Mouse (Mus musculus) midbrain, embryonic 13.5 days (tissue): ENCODE data around the gene Rd3. TPM values are rescaled to one million over a fixed set of nuclear protein-coding genes. Genes with fewer than 3 reads are reported as not detected.

Experiments used
- ATAC-seq: fragments of 200-750 bp; cut with Nextera tagmentation; 2 replicates; pipeline ENCODE4 v1.8.0; 2017; ENCODE audit warnings: mild to moderate bottlenecking, moderate TSS enrichment, moderate library complexity
- H3K27ac ChIP-seq: fragments of 300-500 bp; sonication (generic); 2 replicates; pipeline ENCODE4 v1.5.1; 2015; ENCODE audit warnings: inconsistent platforms, mild to moderate bottlenecking, moderate library complexity
- H3K27me3 ChIP-seq: fragments of 300-500 bp; sonication (generic); 2 replicates; pipeline ENCODE4 v1.6.1; 2015; ENCODE audit warnings: mild to moderate bottlenecking, inconsistent platforms
- H3K36me3 ChIP-seq: fragments of 300-500 bp; sonication (generic); 2 replicates; pipeline ENCODE4 v1.6.1; 2015; ENCODE audit warnings: mild to moderate bottlenecking, inconsistent platforms
- H3K4me1 ChIP-seq: fragments of 300-500 bp; sonication (generic); replicated peaks from 2 replicates; pipeline ENCODE4 v1.6.1; 2015; ENCODE audit warnings: inconsistent platforms
- H3K4me2 ChIP-seq: fragments of 300-500 bp; sonication (generic); replicated peaks from 2 replicates; pipeline ENCODE4 v1.6.1; 2015; ENCODE audit warnings: moderate library complexity, mild to moderate bottlenecking, inconsistent platforms
- H3K4me3 ChIP-seq: fragments of 300-500 bp; sonication (generic); replicated peaks from 2 replicates; pipeline ENCODE4 v1.5.1; 2015; ENCODE audit warnings: mild to moderate bottlenecking, inconsistent platforms
- H3K9ac ChIP-seq: fragments of 300-500 bp; sonication (generic); replicated peaks from 2 replicates; pipeline ENCODE4 v1.6.1; 2015; ENCODE audit warnings: mild to moderate bottlenecking, inconsistent platforms
- H3K9me3 ChIP-seq: fragments of 300-500 bp; sonication (generic); 2 replicates; pipeline ENCODE4 v1.6.1; 2016; ENCODE audit warnings: mild to moderate bottlenecking, inconsistent platforms
- WGBS: fragments of 180-500 bp; shearing (Covaris S2); methylation state at CpG from one replicate; pipeline ENCODE4 v1.1.7; 2015; 5-methylcytosine and 5-hydroxymethylcytosine counted together
- polyA plus RNA-seq: library from polyadenylated mRNA; unstranded; fragments of >200 nt; fragmentation: Nextera tagmentation; extraction: Ambion mirVana; gene quantifications from 2 replicates; pipeline ENCODE4 v1.2.1, GENCODE M21; 2015

The Rd3 gene
- 1.8 and 3.1 TPM in 2 replicates for polyA plus RNA-seq

DNA sequence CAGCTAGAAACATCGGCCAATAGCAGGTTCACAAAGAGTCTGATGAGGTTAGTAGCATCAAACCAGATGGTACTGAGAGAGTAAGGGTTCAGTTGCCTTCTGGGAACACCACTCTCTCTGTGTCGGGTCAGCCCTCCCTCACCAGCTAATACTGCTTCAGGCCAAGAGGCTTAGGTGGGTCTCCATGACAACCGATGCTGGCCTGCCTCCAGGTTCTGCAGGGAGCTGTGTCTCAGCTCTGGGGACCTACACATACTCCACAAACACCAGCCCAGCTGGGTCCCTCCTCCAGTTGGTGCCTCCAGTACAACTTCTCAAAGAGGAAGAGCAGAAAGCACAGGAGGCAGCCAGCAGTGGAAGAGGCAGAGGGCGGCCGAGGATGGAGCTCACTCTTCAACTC, at the start of gene Rd3:
Rd3 (plus strand) TSS at position 184 of the 400 bp plus-strand sequence.
- Histone ChIP-seq H3K9ac (0 out of 2 replicates have a peak within 1 kb of the TSS, but pooled peaks have one; percentile 0), H3K9me3 (no peaks in the 10 kb centered on the region), H3K4me2 (peak within 1 kb of the TSS; percentile 23; the same call in 1 of the 2 replicates), H3K4me3 (no peak within 1 kb of the TSS), H3K4me1 (peaks cover 46% of the 10 kb centered on the region), H3K36me3 (no peaks in the 10 kb centered on the region), H3K27me3 (no peaks in the 10 kb centered on the region; the same call in 1 of the 2 replicates), H3K27ac (peak within 1 kb of the TSS; percentile 45; the same call in 1 of the 2 replicates)
- 31% methylated on average over 5 of the region's 5 CpGs for WGBS
- ATAC-seq, result peak; percentile 73

DNA sequence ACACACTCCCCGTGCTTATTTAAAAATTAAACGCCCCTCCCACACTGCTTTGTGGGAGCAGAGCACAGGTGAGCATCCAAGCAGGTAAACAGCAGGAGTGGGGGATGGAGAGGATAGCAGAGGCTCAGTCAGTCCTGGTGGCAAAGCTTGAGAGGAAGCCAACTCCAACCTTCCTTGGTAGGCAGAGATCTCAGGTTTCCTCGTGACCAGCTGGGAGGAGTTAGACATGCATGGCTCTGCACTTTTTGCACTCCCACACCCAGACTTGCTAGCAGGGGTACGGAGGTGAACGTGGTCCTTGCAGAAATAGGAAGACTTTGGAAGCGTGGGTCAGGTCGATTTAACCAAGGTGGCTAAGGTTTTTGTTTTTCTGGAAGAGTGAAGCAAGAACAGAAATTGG, 48.8 kb upstream of the Rd3 start:
- no peak overlapping the region for H3K4me3 ChIP-seq
- no peaks in the 10 kb centered on the region for H3K36me3 ChIP-seq
- no peaks in the 10 kb centered on the region for H3K4me1 ChIP-seq
- WGBS, result 83% methylated on average over 7 of the region's 7 CpGs
- peaks cover 10% of the 10 kb centered on the region for H3K27me3 ChIP-seq
- H3K4me2 ChIP-seq, result no peak overlapping the region
- H3K9ac ChIP-seq, result no peak overlapping the region
- ATAC-seq, result no peak
- no peak overlapping the region for H3K27ac ChIP-seq
- no peaks in the 10 kb centered on the region for H3K9me3 ChIP-seq

DNA sequence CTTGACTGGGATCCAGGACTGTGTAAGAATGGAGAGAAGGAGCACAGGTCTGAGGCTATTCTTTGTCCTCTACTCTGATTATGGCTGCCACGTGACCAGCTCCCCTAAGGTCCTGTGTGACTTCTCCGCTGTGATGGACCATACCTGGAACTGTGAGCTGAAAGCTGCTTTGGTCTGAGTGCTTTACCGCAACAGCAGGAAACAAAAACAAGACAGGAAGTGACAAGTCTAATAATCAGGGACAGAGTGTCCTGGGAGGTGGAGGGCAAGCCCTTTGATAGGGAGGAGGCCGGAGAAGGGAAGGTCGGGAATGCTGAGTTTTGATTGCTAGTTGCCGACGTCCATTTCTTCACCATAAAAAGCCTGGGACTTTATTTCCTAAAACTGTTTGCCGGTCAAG, 48.1 kb upstream of the Rd3 start:
- 87% methylated on average over 8 of the region's 8 CpGs for WGBS

DNA sequence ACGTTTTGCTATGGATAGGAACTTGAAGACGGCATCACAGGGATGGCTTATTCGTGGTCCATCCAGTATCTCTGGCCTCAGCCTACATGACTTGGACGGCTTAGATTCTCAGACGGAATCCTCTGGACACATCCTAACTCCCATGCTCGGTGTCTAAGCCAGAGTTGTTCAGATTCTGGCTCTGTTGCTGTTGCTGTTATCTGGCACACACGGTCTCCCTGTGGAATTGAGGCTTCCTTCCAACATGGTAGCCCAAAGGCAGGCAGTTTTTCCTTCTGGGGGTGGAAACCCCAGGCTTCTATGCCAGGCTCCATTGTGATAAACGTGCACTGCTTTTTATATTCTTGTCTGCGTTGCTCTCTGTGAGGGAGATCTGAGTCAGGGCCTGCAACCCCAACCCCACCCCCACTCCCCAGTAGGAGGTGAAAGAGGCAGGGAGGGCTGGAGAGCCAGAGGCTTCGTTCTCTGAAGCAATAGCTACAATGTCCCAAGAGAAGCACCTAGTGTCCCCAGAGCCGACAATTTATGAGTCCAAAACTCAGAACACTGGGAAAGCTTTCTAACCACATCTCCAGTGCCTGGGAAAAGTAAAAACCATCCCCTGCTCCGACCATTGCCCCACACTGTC, 47.2 kb upstream of the Rd3 start:
- Histone ChIP-seq H3K4me3 (no peak overlapping the region), H3K27me3 (peaks cover 10% of the 10 kb centered on the region), H3K9ac (no peak overlapping the region), H3K4me1 (no peaks in the 10 kb centered on the region), H3K27ac (no peak overlapping the region), H3K9me3 (no peaks in the 10 kb centered on the region), H3K36me3 (no peaks in the 10 kb centered on the region), H3K4me2 (no peak overlapping the region)
- ATAC-seq, result no peak
- 64% methylated on average over 12 of the region's 12 CpGs for WGBS

More for the DNA sequence above, 48.1 kb upstream of the Rd3 start:
- H3K9me3 ChIP-seq, result no peaks in the 10 kb centered on the region
- H3K9ac ChIP-seq, result no peak overlapping the region
- H3K27ac ChIP-seq, result no peak overlapping the region
- peaks cover 10% of the 10 kb centered on the region for H3K27me3 ChIP-seq
- no peak overlapping the region for H3K4me3 ChIP-seq
- H3K4me2 ChIP-seq, result no peak overlapping the region
- H3K4me1 ChIP-seq, result no peaks in the 10 kb centered on the region
- no peak for ATAC-seq
- H3K36me3 ChIP-seq, result no peaks in the 10 kb centered on the region

DNA sequence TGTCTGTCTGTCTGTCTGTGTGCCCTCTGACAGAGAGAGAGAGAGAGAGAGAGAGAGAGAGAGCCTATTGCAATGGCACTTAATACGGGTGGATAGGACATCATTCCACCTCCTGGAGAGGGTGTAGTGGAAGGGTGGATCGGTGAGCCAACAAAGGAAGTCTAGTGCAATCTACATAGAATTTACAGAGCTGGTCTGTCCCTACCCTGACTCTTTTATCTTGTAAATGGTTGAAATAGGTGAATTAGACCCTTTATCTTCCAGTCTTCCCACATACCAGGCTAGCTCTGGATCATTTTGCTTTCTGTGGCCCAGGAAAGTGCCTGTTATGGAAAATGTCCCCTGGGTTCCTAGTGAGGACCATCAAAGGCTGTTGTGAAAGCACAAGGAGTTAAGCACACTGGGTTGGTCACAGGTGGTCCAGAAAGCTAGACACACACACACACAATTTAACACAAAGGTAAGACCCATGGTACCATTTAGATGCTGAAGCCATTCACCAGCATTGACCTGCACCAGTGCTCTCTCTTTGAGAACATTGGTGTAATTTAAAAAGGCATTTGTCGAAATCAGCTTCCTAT, 46.6 kb upstream of the Rd3 start:
- no peaks in the 10 kb centered on the region for H3K4me1 ChIP-seq
- no peak overlapping the region for H3K4me2 ChIP-seq
- H3K4me3 ChIP-seq, result no peak overlapping the region
- H3K27ac ChIP-seq, result no peak overlapping the region
- 77% methylated on average over 3 of the region's 3 CpGs for WGBS
- no peak overlapping the region for H3K9ac ChIP-seq
- H3K36me3 ChIP-seq, result no peaks in the 10 kb centered on the region
- H3K9me3 ChIP-seq, result no peaks in the 10 kb centered on the region
- peaks cover 10% of the 10 kb centered on the region for H3K27me3 ChIP-seq
- no peak for ATAC-seq

DNA sequence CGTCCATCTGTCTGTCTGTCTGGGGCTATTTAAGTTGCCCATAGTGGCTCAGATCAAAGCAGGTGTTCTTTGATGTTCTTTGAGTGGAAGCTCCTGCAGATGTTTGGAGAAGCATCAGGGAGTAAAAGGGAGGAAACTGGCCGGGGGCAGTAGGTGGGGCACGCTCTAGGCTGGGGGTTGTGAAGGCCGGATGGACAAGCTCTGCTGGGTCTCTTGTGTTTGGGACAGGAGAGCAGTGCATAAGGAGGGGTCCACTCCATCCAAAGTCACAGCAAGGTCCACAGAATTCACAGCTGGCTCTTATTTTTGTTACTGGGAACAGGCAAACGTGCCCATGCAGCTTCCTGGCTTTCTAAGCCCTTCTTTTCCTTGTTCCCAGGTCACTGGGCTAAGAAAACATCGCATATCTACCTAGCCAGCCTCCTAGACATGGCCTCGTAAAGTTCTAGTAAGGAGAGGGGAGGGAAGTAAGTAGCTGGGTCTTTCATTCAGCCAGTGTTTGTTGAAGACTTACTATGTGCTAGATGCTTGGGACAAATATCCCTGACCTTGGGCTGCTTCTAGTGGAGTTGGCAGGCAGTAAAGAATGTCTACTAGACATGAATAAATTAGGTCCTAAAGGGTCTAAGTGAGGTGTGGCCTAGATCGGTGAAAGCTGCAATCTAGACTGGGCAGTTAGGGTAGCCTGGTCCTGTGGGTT, 44.7 kb upstream of the Rd3 start:
- no peak overlapping the region for H3K27ac ChIP-seq
- WGBS, result 80% methylated on average over 8 of the region's 8 CpGs
- no peaks in the 10 kb centered on the region for H3K4me1 ChIP-seq
- no peak overlapping the region for H3K9ac ChIP-seq
- H3K4me2 ChIP-seq, result no peak overlapping the region
- no peak overlapping the region for H3K4me3 ChIP-seq
- H3K27me3 ChIP-seq, result peaks cover 10% of the 10 kb centered on the region
- no peaks in the 10 kb centered on the region for H3K36me3 ChIP-seq
- H3K9me3 ChIP-seq, result no peaks in the 10 kb centered on the region
- no peak for ATAC-seq

DNA sequence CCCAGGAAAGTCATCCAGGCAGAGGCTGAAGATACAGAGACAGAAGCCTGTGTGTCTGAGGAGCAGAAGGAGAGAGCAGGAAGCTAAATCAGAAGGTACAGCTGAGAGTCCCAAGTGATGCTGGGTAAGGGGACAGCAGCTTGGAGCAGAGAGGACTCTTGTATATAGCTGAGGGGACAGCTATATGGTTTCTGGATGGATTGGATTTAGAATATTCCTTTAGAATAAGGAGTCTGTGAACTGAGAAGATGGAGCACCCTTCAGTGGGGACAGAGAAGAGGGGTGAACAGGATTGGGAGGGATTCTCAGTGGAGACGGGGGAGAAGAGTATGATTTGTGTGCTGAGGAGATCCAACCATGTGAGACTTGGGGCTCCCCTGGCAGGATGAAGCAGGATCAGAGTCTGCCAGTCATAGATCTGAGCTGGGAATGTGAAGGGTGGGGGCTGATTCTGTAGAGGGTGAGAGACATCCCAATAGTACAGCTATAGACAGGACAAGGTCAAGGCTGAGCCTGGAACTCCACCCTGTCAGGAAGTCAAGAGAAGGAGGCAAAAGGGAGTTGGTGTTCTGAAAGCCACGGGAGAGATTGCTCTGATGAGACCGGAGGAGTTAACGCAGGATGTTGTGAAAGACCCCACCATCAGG, 44.1 kb upstream of the Rd3 start:
- Histone ChIP-seq H3K36me3 (no peaks in the 10 kb centered on the region), H3K9ac (no peak overlapping the region), H3K27me3 (peaks cover 10% of the 10 kb centered on the region), H3K4me1 (no peaks in the 10 kb centered on the region), H3K4me3 (no peak overlapping the region), H3K9me3 (no peaks in the 10 kb centered on the region), H3K4me2 (no peak overlapping the region), H3K27ac (no peak overlapping the region)
- no peak for ATAC-seq
- WGBS, result 83% methylated on average over 4 of the region's 4 CpGs

DNA sequence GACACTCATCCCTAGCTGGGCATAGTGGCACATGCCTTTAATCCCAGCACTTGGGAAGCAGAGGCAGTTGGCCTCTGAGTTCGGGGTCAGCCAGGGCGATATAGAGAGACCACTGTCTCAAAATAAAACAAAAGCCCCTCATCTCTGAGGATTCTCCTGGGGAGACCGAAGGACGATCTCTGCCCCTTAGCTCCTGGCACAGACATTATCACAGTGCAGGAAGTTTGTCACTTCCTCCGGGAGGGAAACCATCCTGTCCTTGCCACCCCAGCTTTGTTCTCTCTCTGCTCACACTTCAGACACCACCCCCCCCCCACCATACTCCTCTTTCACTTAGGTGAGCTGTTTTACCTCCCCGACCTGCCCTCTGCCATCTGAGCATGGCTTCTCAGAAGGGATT, 33.5 kb upstream of the Rd3 start:
- 81% methylated on average over 6 of the region's 6 CpGs for WGBS
- no peaks in the 10 kb centered on the region for H3K9me3 ChIP-seq
- H3K9ac ChIP-seq, result no peak overlapping the region
- H3K4me1 ChIP-seq, result no peaks in the 10 kb centered on the region
- H3K4me3 ChIP-seq, result no peak overlapping the region
- H3K27me3 ChIP-seq, result no peaks in the 10 kb centered on the region
- no peak for ATAC-seq
- no peak overlapping the region for H3K4me2 ChIP-seq
- no peaks in the 10 kb centered on the region for H3K36me3 ChIP-seq
- H3K27ac ChIP-seq, result no peak overlapping the region

DNA sequence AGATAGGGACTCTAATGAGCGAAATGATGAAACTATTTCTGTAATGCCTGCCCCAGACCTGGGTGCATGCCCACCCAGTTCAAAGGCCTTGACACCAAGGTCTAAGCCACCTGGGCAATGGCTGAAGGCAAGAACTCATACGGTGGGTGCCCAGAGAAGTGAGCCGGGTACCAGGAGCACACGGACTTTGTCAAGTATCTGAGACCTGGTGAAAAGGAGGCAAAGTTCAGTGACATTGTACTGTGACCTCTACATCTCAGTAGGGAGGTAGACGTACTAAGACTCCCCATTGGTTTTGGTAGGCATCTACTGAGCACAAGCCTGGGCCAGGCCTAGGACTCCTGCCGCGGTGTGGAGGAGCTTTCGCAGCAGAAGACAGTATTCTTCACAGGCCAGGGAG, 31.8 kb upstream of the Rd3 start:
- no peaks in the 10 kb centered on the region for H3K36me3 ChIP-seq
- H3K4me2 ChIP-seq, result no peak overlapping the region
- H3K4me1 ChIP-seq, result no peaks in the 10 kb centered on the region
- no peaks in the 10 kb centered on the region for H3K9me3 ChIP-seq
- 92% methylated on average over 8 of the region's 8 CpGs for WGBS
- no peak overlapping the region for H3K9ac ChIP-seq
- H3K4me3 ChIP-seq, result no peak overlapping the region
- ATAC-seq, result no peak
- no peak overlapping the region for H3K27ac ChIP-seq
- no peaks in the 10 kb centered on the region for H3K27me3 ChIP-seq

DNA sequence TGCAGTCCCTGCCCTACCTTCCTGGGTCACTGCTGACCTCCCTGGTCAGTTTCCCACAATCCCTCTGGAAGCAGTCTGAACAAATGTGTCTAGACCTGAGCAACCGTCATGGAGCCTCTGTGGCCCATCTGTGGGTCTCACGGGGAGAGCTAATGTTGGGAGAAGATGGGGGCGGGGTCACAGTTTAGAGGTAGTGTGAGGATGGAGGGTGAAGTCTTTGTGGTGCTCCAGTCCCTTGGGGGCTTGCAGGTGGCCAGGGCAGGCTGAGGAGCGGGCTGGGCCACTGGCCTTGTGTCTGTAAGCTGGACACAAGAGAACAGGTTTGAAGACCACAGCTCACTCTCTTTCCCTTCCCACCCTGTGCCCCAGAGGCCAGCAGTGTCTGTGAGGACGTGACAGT, 31.4 kb upstream of the Rd3 start:
- H3K27me3 ChIP-seq, result no peaks in the 10 kb centered on the region
- H3K4me2 ChIP-seq, result no peak overlapping the region
- ATAC-seq, result no peak
- H3K9me3 ChIP-seq, result no peaks in the 10 kb centered on the region
- no peaks in the 10 kb centered on the region for H3K4me1 ChIP-seq
- H3K36me3 ChIP-seq, result no peaks in the 10 kb centered on the region
- WGBS, result 78% methylated on average over 5 of the region's 5 CpGs
- H3K9ac ChIP-seq, result no peak overlapping the region
- no peak overlapping the region for H3K4me3 ChIP-seq
- H3K27ac ChIP-seq, result no peak overlapping the region

DNA sequence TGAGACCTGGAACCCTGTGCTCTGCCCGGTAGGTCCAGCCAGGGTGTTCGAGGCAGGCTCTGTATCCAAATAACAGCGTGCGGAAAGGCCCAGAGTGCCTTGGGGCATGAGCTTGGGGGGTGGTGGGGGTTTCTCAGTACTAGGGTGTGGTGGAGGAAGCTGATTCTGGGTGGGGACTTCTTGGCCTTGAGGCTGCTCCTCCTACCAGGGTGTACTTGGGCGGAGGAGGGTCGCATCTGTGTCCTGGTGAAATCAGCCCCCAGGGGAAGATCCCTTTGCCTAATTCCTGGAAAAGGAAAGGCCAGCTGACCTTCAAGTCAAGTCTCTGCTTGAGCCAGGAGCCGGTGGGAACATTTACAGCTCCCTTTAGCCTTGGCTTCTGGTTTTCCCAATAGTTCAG, 30.9 kb upstream of the Rd3 start:
- ATAC-seq, result no peak
- no peaks in the 10 kb centered on the region for H3K9me3 ChIP-seq
- H3K4me2 ChIP-seq, result no peak overlapping the region
- no peaks in the 10 kb centered on the region for H3K27me3 ChIP-seq
- H3K9ac ChIP-seq, result no peak overlapping the region
- 84% methylated on average over 7 of the region's 7 CpGs for WGBS
- no peaks in the 10 kb centered on the region for H3K4me1 ChIP-seq
- no peak overlapping the region for H3K4me3 ChIP-seq
- no peaks in the 10 kb centered on the region for H3K36me3 ChIP-seq
- no peak overlapping the region for H3K27ac ChIP-seq

DNA sequence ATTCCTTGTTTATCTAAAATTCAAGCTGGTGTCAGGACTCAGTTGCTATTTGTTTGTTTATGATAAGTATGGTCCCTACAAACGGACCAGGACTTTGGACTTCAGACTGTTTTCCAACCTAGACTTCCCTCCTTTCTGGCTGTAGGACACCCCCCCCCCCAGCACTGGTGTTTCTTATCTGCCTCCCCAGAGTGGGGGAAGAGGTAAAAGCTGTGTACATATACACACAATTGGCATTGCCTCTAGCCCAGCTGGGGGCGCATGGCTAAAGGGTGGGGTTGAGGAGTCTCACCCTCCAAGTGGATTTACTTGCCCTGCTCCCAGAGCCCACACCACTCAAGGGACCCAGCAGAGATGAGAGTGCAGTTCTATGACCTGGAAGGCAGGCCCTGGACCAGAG, 30.3 kb upstream of the Rd3 start:
- H3K36me3 ChIP-seq, result no peaks in the 10 kb centered on the region
- H3K27ac ChIP-seq, result no peak overlapping the region
- no peak overlapping the region for H3K4me2 ChIP-seq
- H3K4me1 ChIP-seq, result no peaks in the 10 kb centered on the region
- no peaks in the 10 kb centered on the region for H3K9me3 ChIP-seq
- no peak overlapping the region for H3K9ac ChIP-seq
- H3K27me3 ChIP-seq, result no peaks in the 10 kb centered on the region
- 90% methylated on average over 2 of the region's 2 CpGs for WGBS
- no peak for ATAC-seq
- no peak overlapping the region for H3K4me3 ChIP-seq
